Mouse (Mus musculus) kidney, postnatal 14 days (tissue): ENCODE results near the gene 2210418O10Rik.
"Not testable (repeated sequence)": the region's sequence is repeated elsewhere in the genome, so short reads cannot be mapped to it uniquely, and the experiment has no call there.

Source experiments
- DNase-seq: peaks from one replicate; pipeline ENCODE4 v3.0.0; 2022; ENCODE audit warnings: mixed read lengths

Gene 2210418O10Rik

GRCm38 (mm10) chr2:176226269-176226668, at the start of gene 2210418O10Rik:
2210418O10Rik (plus strand) TSS chr2:176226569.
- DNase-seq, result not testable (repeated sequence)

DNA sequence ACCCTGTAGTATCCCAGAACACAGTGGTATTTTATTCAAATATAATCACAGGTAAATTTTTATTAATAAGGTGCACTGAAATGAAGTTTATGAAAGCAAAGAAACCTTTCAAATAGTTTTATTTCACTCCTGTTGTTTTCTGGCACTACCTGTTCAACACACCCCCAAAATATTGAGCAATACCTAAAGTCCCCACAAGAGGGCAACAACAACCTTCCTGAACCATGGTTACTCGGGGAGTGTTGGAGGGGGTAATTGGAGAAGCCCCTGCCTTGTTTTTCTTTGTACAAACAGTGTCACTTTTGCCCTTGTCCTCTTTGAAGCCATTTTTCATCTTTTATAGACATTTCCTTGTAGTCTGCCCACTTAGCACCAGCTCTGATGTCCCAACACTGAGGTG, 22.1 kb downstream of the 2210418O10Rik start:
- DNase-seq, result not testable (repeated sequence)
